Comparison of ENCODE assay signal across 17 mouse cellular contexts in the genomic region with DNA sequence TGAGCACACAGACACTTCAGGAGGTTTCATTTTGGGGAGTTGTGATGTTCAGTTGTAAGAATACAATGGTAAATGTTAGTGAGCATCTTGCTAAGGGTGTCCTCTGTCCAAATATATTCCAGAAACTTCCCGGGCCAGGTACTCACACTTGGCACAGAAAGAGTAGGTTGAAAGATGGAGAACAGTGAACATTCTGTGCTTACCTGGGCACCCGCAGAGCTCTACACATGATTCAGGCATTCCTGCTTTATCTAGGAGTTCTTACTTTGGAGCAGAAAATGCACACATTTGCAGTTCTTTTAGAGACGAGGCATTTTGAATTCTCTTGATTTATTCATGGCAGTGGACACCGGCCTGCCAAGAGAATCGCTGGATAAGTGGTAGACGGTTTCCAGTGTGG.
"Had no signal": no experiment of that assay in that cellular context is flagged by ENCODE, and none has a peak within 500 bp of the region (broad histone marks: within the 10 kb centered on the region; RNA-seq: fewer than 3 reads in every experiment).

No protein-coding gene starts in this region.

- H3K4me2 ChIP-seq: intestine, embryonic 15.5 days; kidney, embryonic 15.5 days; liver, embryonic 13.5 days; lung, embryonic 14.5 days; midbrain, embryonic 15.5 days; neural tube, embryonic 13.5 days had no signal

- H3K9ac ChIP-seq: intestine, embryonic 15.5 days; kidney, embryonic 15.5 days; liver, embryonic 13.5 days; lung, embryonic 14.5 days; midbrain, embryonic 15.5 days; neural tube, embryonic 13.5 days had no signal

- H3K27me3 ChIP-seq: intestine, embryonic 15.5 days; kidney, embryonic 15.5 days; liver, embryonic 13.5 days; midbrain, embryonic 15.5 days; neural tube, embryonic 13.5 days had no signal

- H3K4me1 ChIP-seq: liver, embryonic 13.5 days; midbrain, embryonic 15.5 days; neural tube, embryonic 13.5 days had no signal

- H3K4me3 ChIP-seq: intestine, embryonic 15.5 days; kidney, embryonic 15.5 days; left cerebral cortex, adult 2 months; liver, embryonic 13.5 days; midbrain, embryonic 15.5 days; myocyte; neural tube, embryonic 13.5 days had no signal

- H3K36me3 ChIP-seq: intestine, embryonic 15.5 days; kidney, embryonic 15.5 days; liver, embryonic 13.5 days; midbrain, embryonic 15.5 days; neural tube, embryonic 13.5 days had no signal

- H3K27ac ChIP-seq: intestine, embryonic 15.5 days; kidney, embryonic 15.5 days; left cerebral cortex, adult 2 months; liver, embryonic 13.5 days; macrophage; midbrain, embryonic 15.5 days; neural tube, embryonic 13.5 days had no signal

- H3K9me3 ChIP-seq: intestine, embryonic 15.5 days; kidney, embryonic 15.5 days; liver, embryonic 13.5 days; midbrain, embryonic 15.5 days; neural tube, embryonic 13.5 days had no signal

- ATAC-seq: intestine, embryonic 15.5 days; midbrain, embryonic 15.5 days had no signal

- DNase-seq: kidney, adult 11 months; kidney, adult 8-10 months; kidney, postnatal 10 days; kidney, postnatal 36 days; layer of hippocampus, postnatal 36 days; liver, embryonic 13.5 days; lung, embryonic 14.5 days; retina, postnatal 1 day; right cerebral cortex, postnatal 25 days; thymus, postnatal 25 days had no signal
